9 mouse cellular contexts compared by ENCODE assay signal in the genomic region with DNA sequence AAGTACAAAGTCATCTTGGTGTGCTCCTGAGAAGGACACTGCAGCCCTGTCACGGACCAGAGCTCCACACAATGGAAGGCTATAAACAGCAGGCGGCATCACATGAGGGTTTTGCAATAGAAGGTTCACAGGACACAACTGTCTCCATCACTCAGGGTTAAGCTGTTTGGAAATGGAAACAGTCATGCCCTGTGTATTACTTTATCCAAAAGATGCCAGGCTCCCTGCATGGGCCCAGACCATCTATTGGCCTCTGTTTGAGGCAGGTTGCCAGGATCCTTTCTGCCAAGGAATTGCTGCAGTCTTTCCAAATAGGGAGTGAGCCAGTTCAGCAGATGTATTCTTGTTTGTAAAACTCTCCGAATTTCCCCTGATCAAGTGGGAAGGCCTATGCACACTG. TPM values are rescaled to one million over a fixed set of nuclear protein-coding genes. Genes with fewer than 3 reads are reported as not detected.
DNase-seq lines count a peak whose midpoint lies in the region; ATAC-seq and TF ChIP-seq lines count a peak whose summit lies in the region.
"Had no signal": no experiment of that assay in that cellular context is flagged by ENCODE, and none has a peak within 500 bp of the region (broad histone marks: within the 10 kb centered on the region; RNA-seq: fewer than 3 reads in every experiment).

No protein-coding gene starts in this region.

- no peak overlapping the region for H3ac ChIP-seq in myocyte (ENCODE audit: control insufficient read depth, insufficient read length)

- no peak overlapping the region for H3K27ac ChIP-seq in neural tube, embryonic 14.5 days (ENCODE audit: low read depth, low read length)

- no peaks in the 10 kb centered on the region for H3K27me3 ChIP-seq in neural tube, embryonic 14.5 days (ENCODE audit: control insufficient read depth, insufficient read depth, low read length)
- H3K27me3 ChIP-seq in myocyte (ENCODE audit: control insufficient read depth, insufficient read depth, insufficient read length), result no peaks in the 10 kb centered on the region
- H3K27me3 ChIP-seq: CH12.LX had no signal

- TF ChIP-seq POLR2A in myocyte (IDR thresholded peaks at IDR 0.05; ENCODE audit: insufficient read length, low read depth), result no peak

- WGBS in neural tube, embryonic 14.5 days, result 82% methylated on average over 3 of the region's 3 CpGs

- no peaks in the 10 kb centered on the region for H3K4me1 ChIP-seq in neural tube, embryonic 14.5 days (ENCODE audit: control insufficient read depth, insufficient read depth, low read length)

- no peaks in the 10 kb centered on the region for H3K36me3 ChIP-seq in neural tube, embryonic 14.5 days (ENCODE audit: control insufficient read depth, insufficient read depth, low read length)
- H3K36me3 ChIP-seq in myocyte (ENCODE audit: control insufficient read depth, insufficient read depth), result no peaks in the 10 kb centered on the region

- ATAC-seq in frontal cortex, adult (ENCODE audit: low TSS enrichment), result peak; percentile 23; the same call in 1 of the 2 replicates
- ATAC-seq in neural tube, embryonic 14.5 days (ENCODE audit: low read depth), result peak; percentile 38; the same call in 1 of the 2 replicates

- no peak overlapping the region for H3K4me3 ChIP-seq in neural tube, embryonic 14.5 days (ENCODE audit: low read depth, low read length)
- H3K4me3 ChIP-seq in myocyte, result no peak overlapping the region

- no peak for DNase-seq in frontal cortex, postnatal 14 days (ENCODE audit: low spot score in 2 of 2)
- DNase-seq in neural tube, embryonic 10.5 days (ENCODE audit: extremely low spot score, low spot score), result no peak
- DNase-seq in gastrocnemius, postnatal 10 days, result peak; percentile 68
- no peak for DNase-seq in kidney, postnatal 25 days
- no peak for DNase-seq in yolk sac, embryonic 10.5 days (ENCODE audit: low spot score)

- no peak overlapping the region for H3K4me2 ChIP-seq in neural tube, embryonic 14.5 days (ENCODE audit: low read depth, low read length)
- H3K4me2 ChIP-seq in myocyte (ENCODE audit: low read depth), result no peak overlapping the region

- no peak overlapping the region for H3K9ac ChIP-seq in neural tube, embryonic 14.5 days (replicated peaks; ENCODE audit: low read depth, low read length)

- H3K79me2 ChIP-seq in myocyte (ENCODE audit: control insufficient read depth, insufficient read depth), result no peaks in the 10 kb centered on the region

- no peaks in the 10 kb centered on the region for H3K9me3 ChIP-seq in neural tube, embryonic 14.5 days (ENCODE audit: control insufficient read depth, low read length)

TF ChIP-seq in myocyte, 11 proteins besides CTCF, POLR2A, EP300 and RAD21:
- peak; percentile 19; the same call in 1 of the 2 replicates for TF ChIP-seq CEBPB (IDR thresholded peaks at IDR 0.05; ENCODE audit: insufficient read depth, poor library complexity, severe bottlenecking)
- no peak for TF ChIP-seq POLR2AphosphoS2 (IDR thresholded peaks at IDR 0.05; ENCODE audit: insufficient read length, low read depth)
- peak; percentile 30 to 65 (median 55) for TF ChIP-seq MYOD1 (IDR thresholded peaks at IDR 0.05; ENCODE audit: control insufficient read depth in 1 of 3, insufficient read length in 2 of 3, low read depth in 2 of 3)

RNA-seq across cellular contexts. Expression of a gene that starts 26.3 kb away (rescaled TPM):
- 30.0 and 47.0 TPM in 2 replicates for polyA plus RNA-seq in neural tube, embryonic 14.5 days (2014; fragmentation: Nextera tagmentation; extraction: Ambion mirVana)
- total RNA-seq in gastrocnemius, postnatal 10 days (2021), result 10 to 100 TPM; 25.5 to 25.9 TPM
- polyA plus RNA-seq in myocyte (2012; fragmentation: generic; extraction: Trizol), result 85.7 TPM
